Mouse (Mus musculus): ENCODE data around the gene Aspa. TPM values are rescaled to one million over a fixed set of nuclear protein-coding genes. Genes with fewer than 3 reads are reported as not detected.
A peak's percentile ranks its signal among the peaks of the same experiment; 100 is the strongest.
"Not testable (repeated sequence)": the region's sequence is repeated elsewhere in the genome, so short reads cannot be mapped to it uniquely, and the experiment has no call there.

Aspa gene
- polyA plus RNA-seq, 1 experiment from 2014 or later: 2.4 TPM

DNA sequence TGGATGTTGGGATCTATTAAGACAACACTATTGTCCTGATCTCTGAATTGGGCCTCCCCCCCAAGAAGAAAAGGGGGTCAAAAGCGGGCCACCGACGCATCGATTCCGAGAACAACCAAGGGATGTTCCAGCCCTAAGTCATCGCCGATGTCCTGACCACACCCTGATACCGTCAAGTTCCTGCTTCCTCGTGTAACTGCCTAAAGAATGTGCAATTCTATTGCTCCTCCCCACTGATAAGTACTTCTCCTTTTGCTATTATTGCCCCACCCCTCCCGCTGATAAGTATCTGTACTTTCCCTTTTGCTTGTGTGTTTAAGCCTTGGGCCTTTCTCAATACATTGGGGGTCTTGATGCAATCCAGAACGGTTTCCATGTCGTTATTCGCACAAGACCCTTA lies 8.3 kb downstream of the Aspa start:
- not testable (repeated sequence) for H3K27ac ChIP-seq (replicated peaks; ENCODE audit: low read depth, low read length); H3K4me3 ChIP-seq (ENCODE audit: low read depth, low read length); H3K4me1 ChIP-seq (ENCODE audit: control insufficient read depth, insufficient read depth, low read length); DNase-seq (ENCODE audit: low spot score); ATAC-seq (ENCODE audit: low read depth); H3K4me2 ChIP-seq (ENCODE audit: low read depth, low read length); H3K9ac ChIP-seq (ENCODE audit: low read depth, low read length); H3K27me3 ChIP-seq (replicated peaks; ENCODE audit: control insufficient read depth, insufficient read depth, low read length); H3K9me3 ChIP-seq (ENCODE audit: control insufficient read depth, low read length); H3K36me3 ChIP-seq (ENCODE audit: control insufficient read depth, insufficient read depth, low read length)
- WGBS: 92% methylated on average over 13 of the region's 13 CpGs

DNA sequence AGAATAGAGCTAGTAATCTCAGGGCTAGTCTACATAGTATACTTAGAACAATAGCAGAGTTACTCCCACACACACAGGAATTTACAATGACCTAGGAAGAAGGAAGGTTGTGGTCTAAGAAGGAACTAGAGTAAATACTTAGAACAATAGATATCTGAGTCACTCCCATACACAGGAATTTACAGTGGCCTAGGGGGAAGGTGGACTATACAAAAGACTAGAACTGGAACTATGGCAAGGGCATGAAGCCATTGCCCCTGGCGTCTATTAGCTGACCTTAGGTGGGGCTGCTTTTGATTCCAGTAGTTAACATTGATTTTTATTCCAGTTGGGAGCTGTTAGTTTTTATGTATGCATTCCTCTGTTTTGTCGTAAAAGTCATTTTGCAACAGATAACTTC lies 10.8 kb downstream of the Aspa start:
- 77% methylated on average over 2 of the region's 2 CpGs for WGBS
- not testable (repeated sequence) for H3K27ac ChIP-seq (replicated peaks; ENCODE audit: low read depth, low read length); H3K36me3 ChIP-seq (ENCODE audit: control insufficient read depth, insufficient read depth, low read length); ATAC-seq (ENCODE audit: low read depth); H3K4me2 ChIP-seq (ENCODE audit: low read depth, low read length); H3K27me3 ChIP-seq (replicated peaks; ENCODE audit: control insufficient read depth, insufficient read depth, low read length); H3K9ac ChIP-seq (ENCODE audit: low read depth, low read length); DNase-seq (ENCODE audit: low spot score); H3K4me1 ChIP-seq (ENCODE audit: control insufficient read depth, insufficient read depth, low read length); H3K4me3 ChIP-seq (ENCODE audit: low read depth, low read length); H3K9me3 ChIP-seq (ENCODE audit: control insufficient read depth, low read length)

DNA sequence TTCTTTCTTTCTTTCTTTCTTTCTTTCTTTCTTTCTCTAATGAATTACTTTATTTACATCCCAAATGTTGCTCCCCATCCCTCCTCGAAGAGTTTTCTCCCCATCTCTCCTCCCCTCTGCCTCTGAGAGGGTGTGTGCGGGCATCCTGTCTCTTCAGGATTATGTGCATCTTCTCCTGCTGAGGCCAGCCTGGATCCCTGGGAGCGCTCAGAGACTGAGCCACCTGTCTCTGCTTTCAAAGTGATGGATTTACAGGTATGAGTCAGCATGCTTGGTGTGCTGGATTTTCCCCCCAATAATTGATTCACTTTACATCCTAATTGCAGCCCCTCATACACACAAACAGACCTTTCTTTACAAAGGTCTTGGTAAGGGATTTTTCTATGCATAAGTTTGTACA lies 13.4 kb downstream of the Aspa start:
- no peak for ATAC-seq (ENCODE audit: low read depth)
- H3K4me3 ChIP-seq (ENCODE audit: low read depth, low read length): no peak overlapping the region
- no peaks in the 10 kb centered on the region for H3K36me3 ChIP-seq (ENCODE audit: control insufficient read depth, insufficient read depth, low read length)
- no peak overlapping the region for H3K9ac ChIP-seq (ENCODE audit: low read depth, low read length)
- H3K27ac ChIP-seq (replicated peaks; ENCODE audit: low read depth, low read length): no peak overlapping the region
- no peaks in the 10 kb centered on the region for H3K9me3 ChIP-seq (ENCODE audit: control insufficient read depth, low read length)
- H3K4me2 ChIP-seq (ENCODE audit: low read depth, low read length): no peak overlapping the region
- H3K27me3 ChIP-seq (replicated peaks; ENCODE audit: control insufficient read depth, insufficient read depth, low read length): no peaks in the 10 kb centered on the region
- no peak for DNase-seq (ENCODE audit: low spot score)
- no peaks in the 10 kb centered on the region for H3K4me1 ChIP-seq (ENCODE audit: control insufficient read depth, insufficient read depth, low read length)
- WGBS: 45% methylated on average over 3 of the region's 3 CpGs

DNA sequence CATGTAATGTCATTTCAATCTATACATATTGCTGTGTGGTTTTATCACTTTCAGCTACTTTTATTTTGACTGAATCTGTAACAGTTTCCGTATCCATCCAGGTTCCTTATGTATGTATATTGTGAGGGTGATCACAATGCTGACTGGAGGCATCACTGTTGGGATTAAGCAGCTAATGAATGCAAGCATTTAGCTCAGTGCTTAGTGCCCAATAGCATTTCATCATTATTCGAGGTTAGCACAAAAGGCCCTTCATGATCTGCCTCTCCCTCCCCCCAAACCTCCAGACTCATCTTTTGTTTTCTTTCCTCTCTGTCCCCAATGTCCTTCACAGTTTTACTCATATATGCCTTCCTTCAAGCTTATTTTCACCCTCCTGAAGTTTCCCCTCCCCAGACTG lies 26.3 kb downstream of the Aspa start:
- H3K27me3 ChIP-seq (replicated peaks; ENCODE audit: control insufficient read depth, insufficient read depth, low read length): no peaks in the 10 kb centered on the region
- 51% methylated on average over 2 of the region's 2 CpGs for WGBS

DNA sequence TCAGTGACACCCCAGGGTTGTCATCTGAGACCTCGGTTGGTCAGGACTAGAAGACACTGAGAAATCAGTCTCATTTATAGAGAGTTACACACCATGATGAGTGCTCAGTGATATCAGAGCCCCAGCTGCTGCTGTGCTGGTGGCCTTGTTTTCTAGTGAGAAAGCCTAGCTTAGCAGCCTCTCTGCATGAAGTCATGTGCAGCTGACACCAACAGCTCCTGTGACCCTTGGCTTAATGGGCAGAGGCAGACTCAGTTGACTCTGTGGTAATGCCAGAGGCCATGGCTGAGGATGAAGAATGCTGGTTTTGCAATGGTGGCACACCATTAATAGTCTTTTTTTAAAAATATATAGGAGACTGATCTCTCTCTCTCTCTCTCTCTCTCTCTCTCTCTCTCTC lies 39.8 kb downstream of the Aspa start:
- DNase-seq (ENCODE audit: low spot score) (no peak), ATAC-seq (ENCODE audit: low read depth) (no peak)
- Histone ChIP-seq H3K9me3 (ENCODE audit: control insufficient read depth, low read length) (no peaks in the 10 kb centered on the region), H3K27ac (replicated peaks; ENCODE audit: low read depth, low read length) (no peak overlapping the region), H3K36me3 (ENCODE audit: control insufficient read depth, insufficient read depth, low read length) (no peaks in the 10 kb centered on the region), H3K4me3 (ENCODE audit: low read depth, low read length) (no peak overlapping the region), H3K4me1 (ENCODE audit: control insufficient read depth, insufficient read depth, low read length) (no peaks in the 10 kb centered on the region), H3K27me3 (replicated peaks; ENCODE audit: control insufficient read depth, insufficient read depth, low read length) (no peaks in the 10 kb centered on the region), H3K4me2 (ENCODE audit: low read depth, low read length) (no peak overlapping the region), H3K9ac (ENCODE audit: low read depth, low read length) (no peak overlapping the region)
- 88% methylated on average over 1 of the region's 1 CpGs for WGBS

More for the DNA sequence above, 26.3 kb downstream of the Aspa start:
- Histone ChIP-seq H3K4me2 (ENCODE audit: low read depth, low read length) (no peak overlapping the region), H3K27ac (replicated peaks; ENCODE audit: low read depth, low read length) (no peak overlapping the region), H3K4me3 (ENCODE audit: low read depth, low read length) (no peak overlapping the region), H3K4me1 (ENCODE audit: control insufficient read depth, insufficient read depth, low read length) (no peaks in the 10 kb centered on the region), H3K36me3 (ENCODE audit: control insufficient read depth, insufficient read depth, low read length) (no peaks in the 10 kb centered on the region), H3K9me3 (ENCODE audit: control insufficient read depth, low read length) (no peaks in the 10 kb centered on the region), H3K9ac (ENCODE audit: low read depth, low read length) (no peak overlapping the region)
- ATAC-seq (ENCODE audit: low read depth) (no peak), DNase-seq (ENCODE audit: low spot score) (no peak)

DNA sequence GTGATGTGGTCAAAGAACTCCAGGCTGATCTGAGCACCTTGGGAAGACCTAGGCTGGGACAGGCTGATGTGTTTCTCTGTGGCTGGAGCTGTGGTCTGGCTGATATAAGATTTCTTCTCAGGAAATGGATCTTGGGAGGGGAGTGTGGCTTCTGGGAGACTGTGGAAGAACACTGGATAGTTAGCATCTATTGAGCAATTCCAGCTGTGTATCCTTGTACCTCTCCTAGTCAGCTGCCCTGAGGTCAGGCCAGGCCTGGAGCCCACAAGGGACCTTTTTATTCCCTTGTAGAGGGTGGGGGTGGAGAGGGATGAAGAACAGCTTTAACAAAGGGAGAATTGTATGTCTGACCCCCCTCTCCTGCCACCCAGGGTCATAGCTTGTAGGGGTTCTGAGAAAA lies 45.0 kb downstream of the Aspa start:
- DNase-seq (ENCODE audit: low spot score) (peak; percentile 16), ATAC-seq (ENCODE audit: low read depth) (no peak)
- Histone ChIP-seq H3K4me2 (ENCODE audit: low read depth, low read length) (no peak overlapping the region), H3K9me3 (ENCODE audit: control insufficient read depth, low read length) (no peaks in the 10 kb centered on the region), H3K4me1 (ENCODE audit: control insufficient read depth, insufficient read depth, low read length) (no peaks in the 10 kb centered on the region; the same call in 1 of the 2 replicates), H3K27ac (replicated peaks; ENCODE audit: low read depth, low read length) (no peak overlapping the region), H3K36me3 (ENCODE audit: control insufficient read depth, insufficient read depth, low read length) (no peaks in the 10 kb centered on the region), H3K9ac (ENCODE audit: low read depth, low read length) (no peak overlapping the region), H3K27me3 (replicated peaks; ENCODE audit: control insufficient read depth, insufficient read depth, low read length) (no peaks in the 10 kb centered on the region), H3K4me3 (ENCODE audit: low read depth, low read length) (no peak overlapping the region)

DNA sequence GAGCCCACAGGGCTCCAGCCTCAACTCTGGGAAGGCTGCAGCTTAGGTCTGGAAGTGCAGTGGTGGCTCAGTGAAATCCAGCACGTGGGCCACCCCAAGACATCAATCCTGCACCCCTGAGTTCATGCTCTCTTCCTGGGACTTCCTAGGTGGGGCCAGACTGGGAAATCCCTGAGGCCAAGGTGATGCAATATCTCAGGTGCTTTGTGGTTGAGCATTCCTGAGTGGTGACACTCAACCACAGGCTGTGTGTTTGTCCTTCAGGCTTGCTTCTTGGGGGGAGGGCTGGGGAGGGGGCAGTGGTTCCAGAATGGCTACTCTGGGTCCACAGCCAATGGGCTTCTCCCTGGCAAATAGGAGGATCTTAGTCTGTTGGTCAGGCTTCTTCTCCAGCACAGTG lies 45.5 kb downstream of the Aspa start:
- 69% methylated on average over 1 of the region's 1 CpGs for WGBS
- no peak for ATAC-seq (ENCODE audit: low read depth)
- no peak overlapping the region for H3K4me2 ChIP-seq (ENCODE audit: low read depth, low read length)
- DNase-seq (ENCODE audit: low spot score): no peak
- no peak overlapping the region for H3K27ac ChIP-seq (replicated peaks; ENCODE audit: low read depth, low read length)
- no peaks in the 10 kb centered on the region for H3K9me3 ChIP-seq (ENCODE audit: control insufficient read depth, low read length)
- no peak overlapping the region for H3K9ac ChIP-seq (ENCODE audit: low read depth, low read length)
- H3K4me1 ChIP-seq (ENCODE audit: control insufficient read depth, insufficient read depth, low read length): no peaks in the 10 kb centered on the region; the same call in 1 of the 2 replicates
- no peaks in the 10 kb centered on the region for H3K27me3 ChIP-seq (replicated peaks; ENCODE audit: control insufficient read depth, insufficient read depth, low read length)
- H3K4me3 ChIP-seq (ENCODE audit: low read depth, low read length): no peak overlapping the region
- no peaks in the 10 kb centered on the region for H3K36me3 ChIP-seq (ENCODE audit: control insufficient read depth, insufficient read depth, low read length)

DNA sequence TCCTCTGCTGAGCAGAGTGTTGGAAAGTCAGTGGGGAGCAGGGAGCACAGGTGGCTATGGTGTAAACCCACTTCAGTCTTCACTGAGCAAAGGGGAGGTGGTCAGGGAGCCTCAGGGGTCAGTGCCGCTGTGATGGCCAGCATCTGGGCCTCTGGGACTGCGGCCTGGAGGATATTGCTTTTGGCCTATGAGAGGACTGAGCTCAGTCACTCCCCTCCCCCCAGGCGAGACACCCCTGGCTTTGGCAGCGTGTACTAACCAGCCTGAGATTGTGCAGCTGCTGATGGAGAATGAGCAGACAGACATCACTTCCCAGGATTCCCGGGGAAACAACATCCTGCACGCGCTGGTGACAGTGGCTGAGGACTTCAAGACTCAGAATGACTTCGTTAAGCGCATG lies 46.0 kb downstream of the Aspa start:
- DNase-seq (ENCODE audit: low spot score) (no peak), ATAC-seq (ENCODE audit: low read depth) (no peak)
- 61% methylated on average over 9 of the region's 9 CpGs for WGBS
- H3K27ac ChIP-seq (replicated peaks; ENCODE audit: low read depth, low read length): no peak overlapping the region
- no peak overlapping the region for H3K9ac ChIP-seq (ENCODE audit: low read depth, low read length)
- no peak overlapping the region for H3K4me2 ChIP-seq (ENCODE audit: low read depth, low read length)
- no peak overlapping the region for H3K4me3 ChIP-seq (ENCODE audit: low read depth, low read length)
- no peaks in the 10 kb centered on the region for H3K27me3 ChIP-seq (replicated peaks; ENCODE audit: control insufficient read depth, insufficient read depth, low read length)
- no peaks in the 10 kb centered on the region; the same call in 1 of the 2 replicates for H3K4me1 ChIP-seq (ENCODE audit: control insufficient read depth, insufficient read depth, low read length)
- H3K36me3 ChIP-seq (ENCODE audit: control insufficient read depth, insufficient read depth, low read length): no peaks in the 10 kb centered on the region
- no peaks in the 10 kb centered on the region for H3K9me3 ChIP-seq (ENCODE audit: control insufficient read depth, low read length)

DNA sequence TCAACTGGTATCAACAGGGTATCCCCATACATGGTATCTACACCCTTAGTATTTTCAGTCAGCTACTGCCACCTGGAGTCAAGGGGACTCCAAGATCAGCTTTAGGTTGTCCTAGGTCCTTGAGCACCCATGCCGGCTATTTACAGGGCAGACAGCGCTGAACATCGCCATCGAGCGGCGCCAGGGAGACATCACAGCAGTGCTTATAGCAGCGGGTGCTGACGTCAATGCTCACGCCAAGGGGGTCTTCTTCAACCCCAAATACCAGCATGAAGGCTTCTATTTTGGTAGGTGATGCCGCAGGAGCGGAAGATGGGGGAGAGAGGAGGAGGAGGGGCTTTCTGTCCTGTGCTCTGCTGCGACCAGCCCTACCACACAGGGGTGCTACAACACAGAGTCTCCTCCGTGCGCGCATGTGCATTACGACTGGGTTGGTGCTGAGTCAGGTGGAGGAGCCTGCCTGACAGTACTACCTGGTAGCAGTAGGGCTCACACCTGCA lies 47.8 kb downstream of the Aspa start:
- 1% methylated on average over 13 of the region's 16 CpGs for WGBS
- Histone ChIP-seq H3K9ac (ENCODE audit: low read depth, low read length) (no peak overlapping the region), H3K4me3 (ENCODE audit: low read depth, low read length) (peak overlapping the region; percentile 25), H3K4me2 (ENCODE audit: low read depth, low read length) (peak overlapping the region; percentile 48), H3K9me3 (ENCODE audit: control insufficient read depth, low read length) (no peaks in the 10 kb centered on the region), H3K27me3 (replicated peaks; ENCODE audit: control insufficient read depth, insufficient read depth, low read length) (no peaks in the 10 kb centered on the region), H3K4me1 (ENCODE audit: control insufficient read depth, insufficient read depth, low read length) (no peaks in the 10 kb centered on the region; the same call in 1 of the 2 replicates), H3K36me3 (ENCODE audit: control insufficient read depth, insufficient read depth, low read length) (no peaks in the 10 kb centered on the region), H3K27ac (replicated peaks; ENCODE audit: low read depth, low read length) (no peak overlapping the region)
- DNase-seq (ENCODE audit: low spot score): peak; percentile 86
- ATAC-seq (ENCODE audit: low read depth): peak; percentile 87

Measured in embryonic facial prominence, embryonic 14.5 days (tissue).